Mouse (Mus musculus) lung, embryonic 15.5 days (tissue): Measurements from ENCODE around the gene Opa1. TPM values are rescaled to one million over a fixed set of nuclear protein-coding genes. Genes with fewer than 3 reads are reported as not detected.
A peak's percentile ranks its signal among the peaks of the same experiment; 100 is the strongest.

Experiments used
- ATAC-seq: fragments of 200-750 bp; cut with Nextera tagmentation; 2 replicates; pipeline ENCODE4 v1.8.0; 2017; ENCODE audit warnings: moderate number of reproducible peaks, borderline replicate concordance; ENCODE audit not compliant: low FRiP score, low TSS enrichment; ENCODE audit errors: extremely low read depth
- H3K27ac ChIP-seq: fragments of 300-500 bp; sonication (generic); 2 replicates; pipeline ENCODE4 v1.5.1; 2015; ENCODE audit warnings: moderate library complexity, mild to moderate bottlenecking, inconsistent platforms
- H3K27me3 ChIP-seq: fragments of 300-500 bp; sonication (generic); 2 replicates; pipeline ENCODE4 v1.6.1; 2015; ENCODE audit warnings: inconsistent platforms
- H3K36me3 ChIP-seq: fragments of 300-500 bp; sonication (generic); 2 replicates; pipeline ENCODE4 v1.6.1; 2015; ENCODE audit warnings: inconsistent platforms
- H3K4me1 ChIP-seq: fragments of 300-500 bp; sonication (generic); 2 replicates; pipeline ENCODE4 v1.6.1; 2015; ENCODE audit warnings: inconsistent platforms
- H3K4me2 ChIP-seq: fragments of 300-500 bp; sonication (generic); 2 replicates; pipeline ENCODE4 v1.6.1; 2015; ENCODE audit warnings: inconsistent platforms, mild to moderate bottlenecking, moderate library complexity
- H3K4me3 ChIP-seq: fragments of 300-500 bp; sonication (generic); 2 replicates; pipeline ENCODE4 v1.5.1; 2015; ENCODE audit warnings: mild to moderate bottlenecking, inconsistent platforms
- H3K9ac ChIP-seq: fragments of 300-500 bp; sonication (generic); 2 replicates; pipeline ENCODE4 v1.6.1; 2015; ENCODE audit warnings: inconsistent platforms
- H3K9me3 ChIP-seq: fragments of 300-500 bp; sonication (generic); 2 replicates; pipeline ENCODE4 v1.6.1; 2016; ENCODE audit warnings: inconsistent platforms
- WGBS: fragments of 180-500 bp; shearing (Covaris S2); methylation state at CpG from one replicate; pipeline ENCODE4 v1.1.7; 2015; 5-methylcytosine and 5-hydroxymethylcytosine counted together
- polyA plus RNA-seq: library from polyadenylated mRNA; unstranded; fragments of >200 nt; fragmentation: Nextera tagmentation; extraction: Ambion mirVana; gene quantifications from 2 replicates; pipeline ENCODE4 v1.2.1, GENCODE M21; 2015

Opa1 gene
- 31.3 and 31.6 TPM in 2 replicates for polyA plus RNA-seq

- H3K27ac ChIP-seq = no peak within 1 kb of the TSS
Measured at GRCm38 (mm10) chr16:29579167-29579786, at the start of gene Opa1. Gene Opa1, plus strand, starts transcription at chr16:29579334.

GRCm38 (mm10) chr16:29533641-29534040 lies 45.5 kb upstream of the Opa1 start:
- 65% methylated on average over 6 of the region's 6 CpGs for WGBS

More at GRCm38 (mm10) chr16:29579167-29579786, at the start of gene Opa1:
- Histone ChIP-seq H3K4me3 (peak within 1 kb of the TSS; percentile 90), H3K36me3 (no peaks in the 10 kb centered on the region), H3K9me3 (no peaks in the 10 kb centered on the region), H3K27me3 (no peaks in the 10 kb centered on the region), H3K9ac (peak within 1 kb of the TSS; percentile 92), H3K4me2 (peak within 1 kb of the TSS; percentile 69), H3K4me1 (peaks cover 10% of the 10 kb centered on the region)
- peak; percentile 98 for ATAC-seq
- WGBS = under 1% methylated on average over 39 of the region's 39 CpGs

GRCm38 (mm10) chr16:29535866-29536265 lies 43.3 kb upstream of the Opa1 start:
- H3K4me2 ChIP-seq = no peak overlapping the region
- no peaks in the 10 kb centered on the region for H3K27me3 ChIP-seq
- H3K4me1 ChIP-seq = no peaks in the 10 kb centered on the region; the same call in 1 of the 2 replicates
- H3K9ac ChIP-seq = no peak overlapping the region
- no peak overlapping the region for H3K4me3 ChIP-seq
- H3K27ac ChIP-seq = no peak overlapping the region
- ATAC-seq = no peak
- WGBS = 88% methylated on average over 4 of the region's 4 CpGs
- no peaks in the 10 kb centered on the region for H3K9me3 ChIP-seq
- H3K36me3 ChIP-seq = no peaks in the 10 kb centered on the region

More at GRCm38 (mm10) chr16:29533641-29534040, 45.5 kb upstream of the Opa1 start:
- H3K27ac ChIP-seq = no peak overlapping the region
- H3K4me3 ChIP-seq = no peak overlapping the region
- no peak overlapping the region for H3K9ac ChIP-seq
- no peak overlapping the region for H3K4me2 ChIP-seq
- H3K4me1 ChIP-seq = no peaks in the 10 kb centered on the region
- H3K9me3 ChIP-seq = no peaks in the 10 kb centered on the region
- no peaks in the 10 kb centered on the region for H3K27me3 ChIP-seq
- H3K36me3 ChIP-seq = no peaks in the 10 kb centered on the region
- no peak for ATAC-seq

- no peak overlapping the region for H3K27ac ChIP-seq
- H3K9ac ChIP-seq = no peak overlapping the region
- no peaks in the 10 kb centered on the region for H3K9me3 ChIP-seq
- no peak for ATAC-seq
- no peaks in the 10 kb centered on the region for H3K27me3 ChIP-seq
- H3K4me3 ChIP-seq = no peak overlapping the region
- no peaks in the 10 kb centered on the region; the same call in 1 of the 2 replicates for H3K4me1 ChIP-seq
- WGBS = 61% methylated on average over 15 of the region's 15 CpGs
- H3K4me2 ChIP-seq = no peak overlapping the region
- H3K36me3 ChIP-seq = no peaks in the 10 kb centered on the region
Measured at GRCm38 (mm10) chr16:29536411-29537204, 42.5 kb upstream of the Opa1 start.

GRCm38 (mm10) chr16:29539906-29540305 lies 39.2 kb upstream of the Opa1 start:
- Histone ChIP-seq H3K4me1 (no peaks in the 10 kb centered on the region; the same call in 1 of the 2 replicates), H3K9me3 (no peaks in the 10 kb centered on the region), H3K4me3 (no peak overlapping the region), H3K4me2 (no peak overlapping the region), H3K27ac (no peak overlapping the region), H3K27me3 (no peaks in the 10 kb centered on the region), H3K36me3 (no peaks in the 10 kb centered on the region), H3K9ac (no peak overlapping the region)
- no peak for ATAC-seq

GRCm38 (mm10) chr16:29541261-29541683 lies 37.9 kb upstream of the Opa1 start:
- Histone ChIP-seq H3K27me3 (no peaks in the 10 kb centered on the region), H3K9me3 (no peaks in the 10 kb centered on the region), H3K4me2 (peak overlapping the region; percentile 49), H3K4me3 (peak overlapping the region; percentile 20), H3K36me3 (no peaks in the 10 kb centered on the region), H3K27ac (no peak overlapping the region), H3K4me1 (no peaks in the 10 kb centered on the region; the same call in 1 of the 2 replicates), H3K9ac (no peak overlapping the region)
- no peak for ATAC-seq
- 57% methylated on average over 11 of the region's 11 CpGs for WGBS

GRCm38 (mm10) chr16:29544829-29545228 lies 34.3 kb upstream of the Opa1 start, which contains the start of gene Atp13a4:
Gene Atp13a4, minus strand, starts transcription at chr16:29544864.
- H3K9ac ChIP-seq = no peak within 1 kb of the TSS
- H3K4me1 ChIP-seq = no peaks in the 10 kb centered on the region; the same call in 1 of the 2 replicates
- no peak within 1 kb of the TSS for H3K27ac ChIP-seq
- H3K9me3 ChIP-seq = no peaks in the 10 kb centered on the region
- no peak within 1 kb of the TSS for H3K4me2 ChIP-seq
- no peaks in the 10 kb centered on the region for H3K27me3 ChIP-seq
- no peak within 1 kb of the TSS for H3K4me3 ChIP-seq
- ATAC-seq = no peak
- WGBS = 69% methylated on average over 11 of the region's 11 CpGs
- no peaks in the 10 kb centered on the region for H3K36me3 ChIP-seq

- Histone ChIP-seq H3K4me1 (no peaks in the 10 kb centered on the region), H3K4me3 (no peak overlapping the region), H3K9ac (no peak overlapping the region), H3K9me3 (no peaks in the 10 kb centered on the region), H3K36me3 (no peaks in the 10 kb centered on the region), H3K27ac (no peak overlapping the region), H3K27me3 (peaks cover 6% of the 10 kb centered on the region; the same call in 1 of the 2 replicates), H3K4me2 (no peak overlapping the region)
- 73% methylated on average over 5 of the region's 5 CpGs for WGBS
- no peak for ATAC-seq
Measured at GRCm38 (mm10) chr16:29559667-29560066, 19.5 kb upstream of the Opa1 start.

- WGBS = 18% methylated on average over 10 of the region's 10 CpGs
- no peak overlapping the region for H3K9ac ChIP-seq
- no peaks in the 10 kb centered on the region for H3K9me3 ChIP-seq
- H3K4me1 ChIP-seq = no peaks in the 10 kb centered on the region
- H3K4me2 ChIP-seq = peak overlapping the region; percentile 48
- H3K4me3 ChIP-seq = no peak overlapping the region
- no peak overlapping the region for H3K27ac ChIP-seq
- ATAC-seq = no peak
- H3K27me3 ChIP-seq = peaks cover 6% of the 10 kb centered on the region; the same call in 1 of the 2 replicates
- H3K36me3 ChIP-seq = no peaks in the 10 kb centered on the region
Measured at GRCm38 (mm10) chr16:29560454-29560853, 18.7 kb upstream of the Opa1 start.

GRCm38 (mm10) chr16:29560869-29561268 lies 18.3 kb upstream of the Opa1 start:
- 5% methylated on average over 7 of the region's 7 CpGs for WGBS
- Histone ChIP-seq H3K9me3 (no peaks in the 10 kb centered on the region), H3K4me2 (peak overlapping the region; percentile 48), H3K27ac (no peak overlapping the region), H3K4me3 (no peak overlapping the region), H3K27me3 (peaks cover 6% of the 10 kb centered on the region; the same call in 1 of the 2 replicates), H3K36me3 (no peaks in the 10 kb centered on the region), H3K9ac (no peak overlapping the region), H3K4me1 (no peaks in the 10 kb centered on the region)
- ATAC-seq = no peak

GRCm38 (mm10) chr16:29574013-29574412 lies 5.1 kb upstream of the Opa1 start:
- no peaks in the 10 kb centered on the region for H3K36me3 ChIP-seq
- 41% methylated on average over 4 of the region's 4 CpGs for WGBS
- no peak for ATAC-seq

GRCm38 (mm10) chr16:29575620-29576019 lies 3.5 kb upstream of the Opa1 start:
- ATAC-seq = no peak
- Histone ChIP-seq H3K4me3 (no peak overlapping the region), H3K4me1 (peaks cover 9% of the 10 kb centered on the region), H3K27me3 (no peaks in the 10 kb centered on the region), H3K27ac (no peak overlapping the region), H3K9ac (no peak overlapping the region), H3K4me2 (no peak overlapping the region), H3K36me3 (no peaks in the 10 kb centered on the region), H3K9me3 (no peaks in the 10 kb centered on the region)
- WGBS = 11% methylated on average over 5 of the region's 5 CpGs

More at GRCm38 (mm10) chr16:29574013-29574412, 5.1 kb upstream of the Opa1 start:
- H3K27ac ChIP-seq = no peak overlapping the region
- H3K9ac ChIP-seq = no peak overlapping the region
- H3K27me3 ChIP-seq = no peaks in the 10 kb centered on the region
- H3K4me3 ChIP-seq = no peak overlapping the region
- no peaks in the 10 kb centered on the region for H3K4me1 ChIP-seq
- H3K9me3 ChIP-seq = no peaks in the 10 kb centered on the region
- no peak overlapping the region for H3K4me2 ChIP-seq
